Mouse (Mus musculus): ENCODE data around the gene Wnt9b. TPM values are rescaled to one million over a fixed set of nuclear protein-coding genes. Genes with fewer than 3 reads are reported as not detected.

The Wnt9b gene
- total and polyA plus RNA-seq, 2 experiments = 0.44 to 0.65 TPM

DNA sequence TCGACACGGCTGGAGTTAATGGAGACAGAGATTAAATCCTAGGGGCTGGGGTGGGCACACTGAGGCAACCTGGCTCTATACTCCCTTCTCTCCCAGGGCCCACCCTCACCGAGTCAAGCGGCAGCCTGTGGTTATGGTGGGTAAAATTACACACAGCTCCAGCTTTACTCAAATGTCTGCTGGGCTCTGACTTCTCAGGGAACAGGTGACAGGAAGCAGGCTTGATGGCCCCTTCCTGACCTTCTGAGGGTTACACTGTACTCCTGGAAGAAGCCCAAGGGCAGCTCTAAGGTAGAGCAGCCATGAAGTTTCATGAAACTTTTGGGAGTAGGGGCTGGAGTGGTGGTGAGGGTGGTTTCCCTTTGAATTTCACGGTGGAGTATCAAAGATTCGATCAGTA, 62.9 kb downstream of the Wnt9b start:
- 84% methylated on average over 6 of the region's 6 CpGs for WGBS
- H3K36me3 ChIP-seq (ENCODE audit: control insufficient read depth, insufficient read depth, low read length) = peaks cover 63% of the 10 kb centered on the region
- H3K9ac ChIP-seq (ENCODE audit: low read depth, low read length) = no peak overlapping the region
- peaks cover 13% of the 10 kb centered on the region for H3K4me1 ChIP-seq (ENCODE audit: control insufficient read depth, insufficient read depth, low read length)
- H3K27ac ChIP-seq (replicated peaks; ENCODE audit: insufficient read depth, low read depth, low read length) = no peak overlapping the region
- TF ChIP-seq CTCF (IDR thresholded peaks at IDR 0.05; ENCODE audit: low read depth, low read length) (no peak), POLR2A (IDR thresholded peaks at IDR 0.05; ENCODE audit: extremely low read depth, insufficient read depth, low read length) (no peak)
- no peak overlapping the region for H3K4me3 ChIP-seq (ENCODE audit: insufficient read depth, low read depth, low read length)
- H3K27me3 ChIP-seq (ENCODE audit: control insufficient read depth, insufficient read depth, low read length) = no peaks in the 10 kb centered on the region
- no peak for DNase-seq (ENCODE audit: extremely low read depth, low read depth, low spot score)
- H3K79me2 ChIP-seq (ENCODE audit: control insufficient read depth, insufficient read depth, low read length) = peaks cover 6% of the 10 kb centered on the region; the same call in 1 of the 2 replicates

DNA sequence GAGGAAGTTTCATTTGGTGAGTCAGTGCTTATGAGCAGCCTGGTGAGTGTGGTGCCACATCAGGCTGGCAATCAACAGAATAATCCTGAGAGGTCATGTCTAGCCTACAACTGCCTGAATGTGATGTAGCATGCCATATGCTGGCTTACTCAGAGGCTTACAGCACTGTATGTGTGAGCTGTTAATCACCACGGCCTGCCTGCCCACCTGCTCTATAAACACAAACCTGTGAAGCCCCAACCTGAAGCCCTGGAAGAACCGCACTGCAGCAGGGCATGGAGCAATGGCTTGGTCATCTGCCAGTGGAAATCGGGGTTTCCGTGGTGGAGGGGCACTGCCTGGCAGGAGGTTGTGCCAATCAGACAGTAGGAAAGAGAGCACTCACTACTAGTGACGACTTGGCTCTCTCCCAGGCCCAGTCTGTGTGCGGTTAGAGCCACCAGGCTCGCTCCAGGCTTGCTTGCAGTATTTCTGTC, 64.3 kb downstream of the Wnt9b start:
- WGBS = 57% methylated on average over 7 of the region's 7 CpGs
- no peaks in the 10 kb centered on the region for H3K27me3 ChIP-seq (ENCODE audit: control insufficient read depth, insufficient read depth, low read length)
- DNase-seq (ENCODE audit: extremely low read depth, low read depth, low spot score) = no peak
- H3K4me3 ChIP-seq (ENCODE audit: insufficient read depth, low read depth, low read length) = no peak overlapping the region
- H3K36me3 ChIP-seq (ENCODE audit: control insufficient read depth, insufficient read depth, low read length) = peaks cover 70% of the 10 kb centered on the region
- no peak overlapping the region for H3K9ac ChIP-seq (ENCODE audit: low read depth, low read length)
- H3K79me2 ChIP-seq (ENCODE audit: control insufficient read depth, insufficient read depth, low read length) = no peaks in the 10 kb centered on the region
- H3K4me1 ChIP-seq (ENCODE audit: control insufficient read depth, insufficient read depth, low read length) = peaks cover 7% of the 10 kb centered on the region
- no peak for TF ChIP-seq POLR2A (IDR thresholded peaks at IDR 0.05; ENCODE audit: extremely low read depth, insufficient read depth, low read length)
- TF ChIP-seq CTCF (IDR thresholded peaks at IDR 0.05; ENCODE audit: low read depth, low read length) = no peak
- no peak overlapping the region for H3K27ac ChIP-seq (replicated peaks; ENCODE audit: insufficient read depth, low read depth, low read length)

DNA sequence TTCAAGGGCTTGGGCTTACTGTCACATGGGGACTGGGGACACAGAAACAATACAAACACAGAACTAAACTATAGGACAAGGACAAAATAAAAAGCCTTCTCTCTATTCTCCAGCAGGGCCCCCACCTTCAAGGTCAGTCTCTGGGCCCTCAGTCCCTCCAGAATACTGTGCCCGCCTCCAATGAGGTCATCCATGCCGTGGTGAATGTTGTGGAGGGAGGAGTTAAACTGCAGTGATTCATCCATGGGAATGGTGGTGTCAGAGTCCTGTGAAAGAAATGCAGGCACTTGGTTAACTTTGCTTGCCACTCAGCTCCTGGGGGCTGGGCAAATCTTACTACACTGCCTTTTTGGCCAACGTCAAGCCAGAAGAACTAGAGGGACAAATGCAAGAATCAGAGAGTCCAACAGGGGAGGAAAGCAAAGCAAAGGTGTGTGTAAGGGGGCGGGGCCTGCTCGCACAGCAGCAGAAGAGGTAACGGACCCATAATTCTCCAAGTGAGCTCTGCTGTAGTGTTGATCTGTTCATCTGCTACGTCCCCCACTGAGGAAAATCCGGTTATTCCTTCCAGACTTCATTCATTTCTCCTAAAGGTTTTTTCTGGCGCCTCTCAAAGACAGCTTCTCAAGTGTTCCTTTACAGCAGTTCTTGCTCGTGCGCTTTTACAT, 65.8 kb downstream of the Wnt9b start:
- 89% methylated on average over 11 of the region's 11 CpGs for WGBS

More for the DNA sequence above, 65.8 kb downstream of the Wnt9b start:
- Histone ChIP-seq H3K9ac (ENCODE audit: low read depth, low read length) (no peak overlapping the region), H3K36me3 (ENCODE audit: control insufficient read depth, insufficient read depth, low read length) (peaks cover 68% of the 10 kb centered on the region), H3K79me2 (ENCODE audit: control insufficient read depth, insufficient read depth, low read length) (no peaks in the 10 kb centered on the region), H3K4me1 (ENCODE audit: control insufficient read depth, insufficient read depth, low read length) (no peaks in the 10 kb centered on the region), H3K4me3 (ENCODE audit: insufficient read depth, low read depth, low read length) (no peak overlapping the region), H3K27me3 (ENCODE audit: control insufficient read depth, insufficient read depth, low read length) (no peaks in the 10 kb centered on the region), H3K27ac (replicated peaks; ENCODE audit: insufficient read depth, low read depth, low read length) (no peak overlapping the region)
- DNase-seq (ENCODE audit: extremely low read depth, low read depth, low spot score) = no peak
- TF ChIP-seq POLR2A (IDR thresholded peaks at IDR 0.05; ENCODE audit: extremely low read depth, insufficient read depth, low read length) = no peak
- no peak for TF ChIP-seq CTCF (IDR thresholded peaks at IDR 0.05; ENCODE audit: low read depth, low read length)

Other genes starting within 250 kb of the Wnt9b start
- not detected in 2 replicates for gene Lrrc37a, start 245.2 kb downstream of the Wnt9b start, total RNA-seq (2014; rRNA removed)
- gene Lrrc37a, start 245.2 kb downstream of the Wnt9b start, polyA plus RNA-seq (2012; rRNA removed) = not detected in 2 replicates
- not detected in 2 replicates for gene Gm884, start 128.7 kb downstream of the Wnt9b start, total RNA-seq (2014; rRNA removed)
- not detected in 2 replicates for gene Gm884, start 128.7 kb downstream of the Wnt9b start, polyA plus RNA-seq (2012; rRNA removed)
- not detected in 2 replicates for gene Lyzl6, start 110.9 kb downstream of the Wnt9b start, total RNA-seq (2014; rRNA removed)
- gene Lyzl6, start 110.9 kb downstream of the Wnt9b start, polyA plus RNA-seq (2012; rRNA removed) = not detected in 2 replicates
- gene Rprml, start 100.3 kb downstream of the Wnt9b start, total RNA-seq (2014; rRNA removed) = not detected in 2 replicates
- not detected in 2 replicates for gene Rprml, start 100.3 kb downstream of the Wnt9b start, polyA plus RNA-seq (2012; rRNA removed)
- 52.8 and 55.0 TPM in 2 replicates for gene Gosr2, start 51.9 kb downstream of the Wnt9b start, total RNA-seq (2014; rRNA removed)
- gene Gosr2, start 51.9 kb downstream of the Wnt9b start, polyA plus RNA-seq (2012; rRNA removed) = 70.2 and 77.8 TPM in 2 replicates
- gene Wnt3, start 24.3 kb upstream of the Wnt9b start, total RNA-seq (2014; rRNA removed) = not detected in 2 replicates
- gene Wnt3, start 24.3 kb upstream of the Wnt9b start, polyA plus RNA-seq (2012; rRNA removed) = not detected in 2 replicates
- gene Nsf, start 204.2 kb upstream of the Wnt9b start, total RNA-seq (2014; rRNA removed) = 10.2 and 11.9 TPM in 2 replicates
- 9.8 and 14.0 TPM in 2 replicates for gene Nsf, start 204.2 kb upstream of the Wnt9b start, polyA plus RNA-seq (2012; rRNA removed)
- 6.6 and 7.8 TPM in 2 replicates for gene Arf2, start 216.9 kb upstream of the Wnt9b start, total RNA-seq (2014; rRNA removed)
- gene Arf2, start 216.9 kb upstream of the Wnt9b start, polyA plus RNA-seq (2012; rRNA removed) = 3.8 and 4.3 TPM in 2 replicates